Mouse (Mus musculus): Measurements from ENCODE around the gene Tal1.

Tal1 gene

GRCm38 (mm10) chr4:115056371-115056920 is at the start of gene Tal1:
Tal1 (plus strand) TSS chr4:115056426.
- peak; percentile 96; the same call in 1 of the 2 replicates for TF ChIP-seq GATA4 (IDR thresholded peaks at IDR 0.05; ENCODE audit: insufficient replicate concordance, low read length)

- TF ChIP-seq GATA4 (IDR thresholded peaks at IDR 0.05; ENCODE audit: insufficient replicate concordance, low read length) = no peak
These were observed 42.0 kb upstream of the Tal1 start for GRCm38 (mm10) chr4:115014276-115014675.

- no peak for TF ChIP-seq GATA4 (IDR thresholded peaks at IDR 0.05; ENCODE audit: insufficient replicate concordance, low read length)
These were observed 36.2 kb upstream of the Tal1 start for GRCm38 (mm10) chr4:115019997-115020396.

- TF ChIP-seq GATA4 (IDR thresholded peaks at IDR 0.05; ENCODE audit: insufficient replicate concordance, low read length) = no peak
These were observed 21.2 kb upstream of the Tal1 start for GRCm38 (mm10) chr4:115035043-115035442.

- no peak for TF ChIP-seq GATA4 (IDR thresholded peaks at IDR 0.05; ENCODE audit: insufficient replicate concordance, low read length)
These were observed 18.0 kb upstream of the Tal1 start for GRCm38 (mm10) chr4:115038242-115038641.

GRCm38 (mm10) chr4:115045621-115046020 is 10.6 kb upstream of the Tal1 start:
- TF ChIP-seq GATA4 (IDR thresholded peaks at IDR 0.05; ENCODE audit: insufficient replicate concordance, low read length) = no peak

GRCm38 (mm10) chr4:115047750-115048149 is 8.5 kb upstream of the Tal1 start:
- no peak for TF ChIP-seq GATA4 (IDR thresholded peaks at IDR 0.05; ENCODE audit: insufficient replicate concordance, low read length)

GRCm38 (mm10) chr4:115048190-115048589 is 8.0 kb upstream of the Tal1 start:
- no peak for TF ChIP-seq GATA4 (IDR thresholded peaks at IDR 0.05; ENCODE audit: insufficient replicate concordance, low read length)

- TF ChIP-seq GATA4 (IDR thresholded peaks at IDR 0.05; ENCODE audit: insufficient replicate concordance, low read length) = no peak
These were observed 5.0 kb upstream of the Tal1 start for GRCm38 (mm10) chr4:115051245-115051644.

GRCm38 (mm10) chr4:115052343-115053005 is 3.8 kb upstream of the Tal1 start:
- TF ChIP-seq GATA4 (IDR thresholded peaks at IDR 0.05; ENCODE audit: insufficient replicate concordance, low read length) = no peak

GRCm38 (mm10) chr4:115055044-115055443 is 1.2 kb upstream of the Tal1 start:
- TF ChIP-seq GATA4 (IDR thresholded peaks at IDR 0.05; ENCODE audit: insufficient replicate concordance, low read length) = no peak

- TF ChIP-seq GATA4 (IDR thresholded peaks at IDR 0.05; ENCODE audit: insufficient replicate concordance, low read length) = no peak
These were observed 535 bp upstream of the Tal1 start for GRCm38 (mm10) chr4:115055691-115056090.

- TF ChIP-seq GATA4 (IDR thresholded peaks at IDR 0.05; ENCODE audit: insufficient replicate concordance, low read length) = no peak
These were observed 871 bp downstream of the Tal1 start for GRCm38 (mm10) chr4:115056921-115057673.

GRCm38 (mm10) chr4:115057674-115058316 is 1.6 kb downstream of the Tal1 start:
- TF ChIP-seq GATA4 (IDR thresholded peaks at IDR 0.05; ENCODE audit: insufficient replicate concordance, low read length) = no peak

GRCm38 (mm10) chr4:115058317-115058761 is 2.1 kb downstream of the Tal1 start:
- no peak for TF ChIP-seq GATA4 (IDR thresholded peaks at IDR 0.05; ENCODE audit: insufficient replicate concordance, low read length)
